Mouse (Mus musculus): ENCODE data around the gene Trak1. TPM values are rescaled to one million over a fixed set of nuclear protein-coding genes. Genes with fewer than 3 reads are reported as not detected.

Gene Trak1
- polyA plus RNA-seq, 1 experiment from 2014 or later = 12.2 TPM

GRCm38 (mm10) chr9:121388273-121388931, 91.1 kb downstream of the Trak1 start:
- Histone ChIP-seq H3K4me1 (peaks cover 19% of the 10 kb centered on the region; the same call in 1 of the 2 replicates), H3K27ac (0 out of 2 replicates have a peak overlapping the region, but pooled peaks have one; percentile 36), H3K9me3 (replicated peaks) (no peaks in the 10 kb centered on the region), H3K27me3 (ENCODE audit: low read depth, poor library complexity, severe bottlenecking) (no peaks in the 10 kb centered on the region), H3K36me3 (0 out of 2 replicates have a peak, but pooled peaks cover 4% of the 10 kb centered on the region), H3K4me3 (no peak overlapping the region)
- no peak for DNase-seq (ENCODE audit: low spot score)
- WGBS = 73% methylated on average over 13 of the region's 13 CpGs

GRCm38 (mm10) chr9:121389258-121389657, 92.0 kb downstream of the Trak1 start:
- DNase-seq (ENCODE audit: low spot score) = no peak
- Histone ChIP-seq H3K4me3 (no peak overlapping the region), H3K27me3 (ENCODE audit: low read depth, poor library complexity, severe bottlenecking) (no peaks in the 10 kb centered on the region), H3K4me1 (peaks cover 19% of the 10 kb centered on the region; the same call in 1 of the 2 replicates), H3K27ac (no peak overlapping the region), H3K36me3 (0 out of 2 replicates have a peak, but pooled peaks cover 4% of the 10 kb centered on the region), H3K9me3 (replicated peaks) (no peaks in the 10 kb centered on the region)
- 86% methylated on average over 10 of the region's 10 CpGs for WGBS

- DNase-seq (ENCODE audit: low spot score) = no peak
Observed at GRCm38 (mm10) chr9:121391898-121392297, 94.6 kb downstream of the Trak1 start.

GRCm38 (mm10) chr9:121392427-121392826, 95.1 kb downstream of the Trak1 start:
- H3K36me3 ChIP-seq = 0 out of 2 replicates have a peak, but pooled peaks cover 4% of the 10 kb centered on the region
- 42% methylated on average over 5 of the region's 5 CpGs for WGBS
- no peak overlapping the region for H3K4me3 ChIP-seq
- H3K27me3 ChIP-seq (ENCODE audit: low read depth, poor library complexity, severe bottlenecking) = no peaks in the 10 kb centered on the region
- peaks cover 10% of the 10 kb centered on the region; the same call in 1 of the 2 replicates for H3K4me1 ChIP-seq
- DNase-seq (ENCODE audit: low spot score) = peak; percentile 62
- no peak overlapping the region for H3K27ac ChIP-seq
- no peaks in the 10 kb centered on the region for H3K9me3 ChIP-seq (replicated peaks)

More at GRCm38 (mm10) chr9:121391898-121392297, 94.6 kb downstream of the Trak1 start:
- H3K27me3 ChIP-seq (ENCODE audit: low read depth, poor library complexity, severe bottlenecking) = no peaks in the 10 kb centered on the region
- no peak overlapping the region for H3K27ac ChIP-seq
- H3K36me3 ChIP-seq = 0 out of 2 replicates have a peak, but pooled peaks cover 4% of the 10 kb centered on the region
- no peak overlapping the region for H3K4me3 ChIP-seq
- 91% methylated on average over 13 of the region's 13 CpGs for WGBS
- H3K4me1 ChIP-seq = peaks cover 10% of the 10 kb centered on the region; the same call in 1 of the 2 replicates
- H3K9me3 ChIP-seq (replicated peaks) = no peaks in the 10 kb centered on the region

GRCm38 (mm10) chr9:121393104-121393503, 95.8 kb downstream of the Trak1 start:
- Histone ChIP-seq H3K27me3 (ENCODE audit: low read depth, poor library complexity, severe bottlenecking) (no peaks in the 10 kb centered on the region), H3K4me1 (peaks cover 9% of the 10 kb centered on the region), H3K9me3 (replicated peaks) (no peaks in the 10 kb centered on the region), H3K27ac (no peak overlapping the region), H3K36me3 (0 out of 2 replicates have a peak, but pooled peaks cover 4% of the 10 kb centered on the region), H3K4me3 (no peak overlapping the region)
- WGBS = 96% methylated on average over 4 of the region's 4 CpGs
- no peak for DNase-seq (ENCODE audit: low spot score)

GRCm38 (mm10) chr9:121394882-121395281, 97.6 kb downstream of the Trak1 start:
- H3K27ac ChIP-seq = no peak overlapping the region
- H3K36me3 ChIP-seq = 0 out of 2 replicates have a peak, but pooled peaks cover 4% of the 10 kb centered on the region
- H3K9me3 ChIP-seq (replicated peaks) = no peaks in the 10 kb centered on the region
- no peaks in the 10 kb centered on the region for H3K27me3 ChIP-seq (ENCODE audit: low read depth, poor library complexity, severe bottlenecking)
- no peak for DNase-seq (ENCODE audit: low spot score)
- no peak overlapping the region for H3K4me3 ChIP-seq
- H3K4me1 ChIP-seq = peaks cover 3% of the 10 kb centered on the region; the same call in 1 of the 2 replicates
- WGBS = 85% methylated on average over 2 of the region's 2 CpGs

- DNase-seq (ENCODE audit: low spot score) = no peak
- no peak overlapping the region for H3K27ac ChIP-seq
- no peak overlapping the region for H3K4me3 ChIP-seq
- H3K9me3 ChIP-seq (replicated peaks) = no peaks in the 10 kb centered on the region
- H3K27me3 ChIP-seq (ENCODE audit: low read depth, poor library complexity, severe bottlenecking) = no peaks in the 10 kb centered on the region
- H3K4me1 ChIP-seq = peaks cover 9% of the 10 kb centered on the region; the same call in 1 of the 2 replicates
- 0 out of 2 replicates have a peak, but pooled peaks cover 4% of the 10 kb centered on the region for H3K36me3 ChIP-seq
- WGBS = 92% methylated on average over 5 of the region's 5 CpGs
Observed at GRCm38 (mm10) chr9:121395812-121396211, 98.5 kb downstream of the Trak1 start.

- Histone ChIP-seq H3K27me3 (ENCODE audit: low read depth, poor library complexity, severe bottlenecking) (no peaks in the 10 kb centered on the region), H3K9me3 (replicated peaks) (no peaks in the 10 kb centered on the region), H3K36me3 (no peaks in the 10 kb centered on the region), H3K4me1 (peaks cover 15% of the 10 kb centered on the region; the same call in 1 of the 2 replicates), H3K27ac (no peak overlapping the region), H3K4me3 (no peak overlapping the region)
- WGBS = 82% methylated on average over 17 of the region's 17 CpGs
- no peak for DNase-seq (ENCODE audit: low spot score)
Observed at GRCm38 (mm10) chr9:121398100-121398760, 100.9 kb downstream of the Trak1 start.

GRCm38 (mm10) chr9:121398761-121399160, 101.5 kb downstream of the Trak1 start:
- Histone ChIP-seq H3K27me3 (ENCODE audit: low read depth, poor library complexity, severe bottlenecking) (no peaks in the 10 kb centered on the region), H3K36me3 (no peaks in the 10 kb centered on the region), H3K4me1 (peaks cover 20% of the 10 kb centered on the region; the same call in 1 of the 2 replicates), H3K9me3 (replicated peaks) (no peaks in the 10 kb centered on the region), H3K27ac (no peak overlapping the region), H3K4me3 (no peak overlapping the region)
- no peak for DNase-seq (ENCODE audit: low spot score)
- WGBS = 85% methylated on average over 7 of the region's 7 CpGs

- H3K27ac ChIP-seq = no peak overlapping the region
- no peaks in the 10 kb centered on the region for H3K9me3 ChIP-seq (replicated peaks)
- 83% methylated on average over 8 of the region's 8 CpGs for WGBS
- no peaks in the 10 kb centered on the region for H3K36me3 ChIP-seq
- H3K27me3 ChIP-seq (ENCODE audit: low read depth, poor library complexity, severe bottlenecking) = no peaks in the 10 kb centered on the region
- H3K4me1 ChIP-seq = peaks cover 21% of the 10 kb centered on the region; the same call in 1 of the 2 replicates
- DNase-seq (ENCODE audit: low spot score) = no peak
- no peak overlapping the region for H3K4me3 ChIP-seq
Observed at GRCm38 (mm10) chr9:121400608-121401007, 103.3 kb downstream of the Trak1 start.

- H3K4me3 ChIP-seq = peak overlapping the region; percentile 30
- 33% methylated on average over 16 of the region's 16 CpGs for WGBS
Observed at GRCm38 (mm10) chr9:121403157-121403671, 105.9 kb downstream of the Trak1 start.

GRCm38 (mm10) chr9:121403699-121404098, 106.4 kb downstream of the Trak1 start:
- Histone ChIP-seq H3K27me3 (ENCODE audit: low read depth, poor library complexity, severe bottlenecking) (no peaks in the 10 kb centered on the region), H3K9me3 (replicated peaks) (no peaks in the 10 kb centered on the region), H3K4me1 (peaks cover 19% of the 10 kb centered on the region; the same call in 1 of the 2 replicates), H3K27ac (no peak overlapping the region), H3K4me3 (peak overlapping the region; percentile 30), H3K36me3 (no peaks in the 10 kb centered on the region)
- no peak for DNase-seq (ENCODE audit: low spot score)
- WGBS = 85% methylated on average over 11 of the region's 11 CpGs

More at GRCm38 (mm10) chr9:121403157-121403671, 105.9 kb downstream of the Trak1 start:
- Histone ChIP-seq H3K27ac (no peak overlapping the region), H3K36me3 (no peaks in the 10 kb centered on the region), H3K9me3 (replicated peaks) (no peaks in the 10 kb centered on the region), H3K4me1 (peaks cover 19% of the 10 kb centered on the region; the same call in 1 of the 2 replicates), H3K27me3 (ENCODE audit: low read depth, poor library complexity, severe bottlenecking) (no peaks in the 10 kb centered on the region)
- peak; percentile 72 for DNase-seq (ENCODE audit: low spot score)
